Mouse (Mus musculus): Measurements from ENCODE around the gene Ncaph2. TPM values are rescaled to one million over a fixed set of nuclear protein-coding genes. Genes with fewer than 3 reads are reported as not detected.

The Ncaph2 gene
- polyA plus RNA-seq, 1 experiment from 2014 or later: 131 TPM

GRCm38 (mm10) chr15:89399716-89400115 is 44.2 kb downstream of the Ncaph2 start:
- WGBS: 57% methylated on average over 1 of the region's 1 CpGs
- Histone ChIP-seq H3K9me3 (no peaks in the 10 kb centered on the region), H3K4me2 (replicated peaks) (no peak overlapping the region), H3K27ac (no peak overlapping the region), H3K4me1 (replicated peaks) (no peaks in the 10 kb centered on the region), H3K27me3 (replicated peaks) (no peaks in the 10 kb centered on the region), H3K9ac (no peak overlapping the region), H3K4me3 (replicated peaks) (no peak overlapping the region), H3K36me3 (no peaks in the 10 kb centered on the region)
- ATAC-seq: 0 out of 2 replicates have a peak, but pooled peaks have one; percentile 35

GRCm38 (mm10) chr15:89402471-89402870 is 47.0 kb downstream of the Ncaph2 start:
- H3K36me3 ChIP-seq: no peaks in the 10 kb centered on the region
- 74% methylated on average over 1 of the region's 1 CpGs for WGBS

GRCm38 (mm10) chr15:89404831-89405623 is 49.5 kb downstream of the Ncaph2 start:
- Histone ChIP-seq H3K27me3 (replicated peaks) (no peaks in the 10 kb centered on the region), H3K4me1 (replicated peaks) (no peaks in the 10 kb centered on the region), H3K9ac (no peak overlapping the region), H3K4me2 (replicated peaks) (no peak overlapping the region), H3K9me3 (no peaks in the 10 kb centered on the region), H3K36me3 (no peaks in the 10 kb centered on the region), H3K4me3 (replicated peaks) (no peak overlapping the region), H3K27ac (no peak overlapping the region)
- ATAC-seq: no peak
- 81% methylated on average over 10 of the region's 10 CpGs for WGBS

More at GRCm38 (mm10) chr15:89402471-89402870, 47.0 kb downstream of the Ncaph2 start:
- Histone ChIP-seq H3K4me2 (replicated peaks) (no peak overlapping the region), H3K4me1 (replicated peaks) (no peaks in the 10 kb centered on the region), H3K27ac (no peak overlapping the region), H3K4me3 (replicated peaks) (no peak overlapping the region), H3K9me3 (no peaks in the 10 kb centered on the region), H3K9ac (no peak overlapping the region), H3K27me3 (replicated peaks) (no peaks in the 10 kb centered on the region)
- no peak for ATAC-seq

GRCm38 (mm10) chr15:89406691-89407090 is 51.2 kb downstream of the Ncaph2 start:
- no peak for ATAC-seq
- Histone ChIP-seq H3K4me2 (replicated peaks) (no peak overlapping the region), H3K4me1 (replicated peaks) (no peaks in the 10 kb centered on the region), H3K27ac (no peak overlapping the region), H3K27me3 (replicated peaks) (no peaks in the 10 kb centered on the region), H3K4me3 (replicated peaks) (no peak overlapping the region), H3K9ac (no peak overlapping the region), H3K9me3 (no peaks in the 10 kb centered on the region), H3K36me3 (no peaks in the 10 kb centered on the region)

GRCm38 (mm10) chr15:89410118-89410517 is 54.6 kb downstream of the Ncaph2 start, which contains the start of gene Syce3:
Gene Syce3 (minus strand): TSS chr15:89410503.
- 81% methylated on average over 24 of the region's 24 CpGs for WGBS
- Histone ChIP-seq H3K36me3 (no peaks in the 10 kb centered on the region), H3K4me2 (replicated peaks) (no peak within 1 kb of the TSS), H3K9me3 (no peaks in the 10 kb centered on the region), H3K27ac (no peak within 1 kb of the TSS), H3K9ac (no peak within 1 kb of the TSS), H3K27me3 (replicated peaks) (no peaks in the 10 kb centered on the region), H3K4me1 (replicated peaks) (no peaks in the 10 kb centered on the region), H3K4me3 (replicated peaks) (no peak within 1 kb of the TSS)
- ATAC-seq: no peak; the same call in 1 of the 2 replicates

GRCm38 (mm10) chr15:89415282-89415681 is 59.8 kb downstream of the Ncaph2 start:
- no peak overlapping the region for H3K9ac ChIP-seq
- no peak overlapping the region for H3K4me3 ChIP-seq (replicated peaks)
- H3K4me2 ChIP-seq (replicated peaks): no peak overlapping the region
- H3K4me1 ChIP-seq (replicated peaks): no peaks in the 10 kb centered on the region
- no peak overlapping the region for H3K27ac ChIP-seq
- H3K27me3 ChIP-seq (replicated peaks): no peaks in the 10 kb centered on the region
- no peaks in the 10 kb centered on the region for H3K36me3 ChIP-seq
- H3K9me3 ChIP-seq: no peaks in the 10 kb centered on the region
- no peak for ATAC-seq
- 86% methylated on average over 8 of the region's 8 CpGs for WGBS

- Histone ChIP-seq H3K4me2 (replicated peaks) (no peak overlapping the region), H3K9me3 (no peaks in the 10 kb centered on the region), H3K27ac (no peak overlapping the region), H3K27me3 (replicated peaks) (no peaks in the 10 kb centered on the region), H3K9ac (no peak overlapping the region), H3K4me3 (replicated peaks) (no peak overlapping the region), H3K4me1 (replicated peaks) (no peaks in the 10 kb centered on the region), H3K36me3 (peaks cover 7% of the 10 kb centered on the region; the same call in 1 of the 2 replicates)
- 93% methylated on average over 9 of the region's 9 CpGs for WGBS
- no peak for ATAC-seq
These were observed 66.4 kb downstream of the Ncaph2 start for GRCm38 (mm10) chr15:89421938-89422337.

Other genes starting within 250 kb of the Ncaph2 start
- gene Tubgcp6, start 232.6 kb upstream of the Ncaph2 start, polyA plus RNA-seq (2015; fragmentation: Nextera tagmentation; extraction: Ambion mirVana): 10.5 and 12.6 TPM in 2 replicates
- 20.3 and 20.8 TPM in 2 replicates for gene Hdac10, start 227.0 kb upstream of the Ncaph2 start, polyA plus RNA-seq (2015; fragmentation: Nextera tagmentation; extraction: Ambion mirVana)
- gene Mapk12, start 215.0 kb upstream of the Ncaph2 start, polyA plus RNA-seq (2015; fragmentation: Nextera tagmentation; extraction: Ambion mirVana): 3.6 and 4.2 TPM in 2 replicates
- gene Mapk11, start 206.1 kb upstream of the Ncaph2 start, polyA plus RNA-seq (2015; fragmentation: Nextera tagmentation; extraction: Ambion mirVana): 5.8 and 6.0 TPM in 2 replicates
- gene Plxnb2, start 174.9 kb upstream of the Ncaph2 start, polyA plus RNA-seq (2015; fragmentation: Nextera tagmentation; extraction: Ambion mirVana): 107 and 118 TPM in 2 replicates
- gene Dennd6b, start 159.2 kb upstream of the Ncaph2 start, polyA plus RNA-seq (2015; fragmentation: Nextera tagmentation; extraction: Ambion mirVana): 12.1 and 13.1 TPM in 2 replicates
- gene Ppp6r2, start 144.2 kb upstream of the Ncaph2 start, polyA plus RNA-seq (2015; fragmentation: Nextera tagmentation; extraction: Ambion mirVana): 21.6 and 23.9 TPM in 2 replicates
- 35.1 and 38.8 TPM in 2 replicates for gene Sbf1, start 40.4 kb upstream of the Ncaph2 start, polyA plus RNA-seq (2015; fragmentation: Nextera tagmentation; extraction: Ambion mirVana)
- gene Adm2, start 33.0 kb upstream of the Ncaph2 start, polyA plus RNA-seq (2015; fragmentation: Nextera tagmentation; extraction: Ambion mirVana): 1.4 and 1.5 TPM in 2 replicates
- 0.32 and 0.36 TPM in 2 replicates for gene Miox, start 21.3 kb upstream of the Ncaph2 start, polyA plus RNA-seq (2015; fragmentation: Nextera tagmentation; extraction: Ambion mirVana)
- 55.2 and 58.0 TPM in 2 replicates for gene Lmf2, start 60 bp upstream of the Ncaph2 start, polyA plus RNA-seq (2015; fragmentation: Nextera tagmentation; extraction: Ambion mirVana)
- 10.4 and 12.8 TPM in 2 replicates for gene Sco2, start 18.1 kb downstream of the Ncaph2 start, polyA plus RNA-seq (2015; fragmentation: Nextera tagmentation; extraction: Ambion mirVana)
- 1.4 and 1.5 TPM in 2 replicates for gene Tymp, start 21.3 kb downstream of the Ncaph2 start, polyA plus RNA-seq (2015; fragmentation: Nextera tagmentation; extraction: Ambion mirVana)
- gene Odf3b, start 23.6 kb downstream of the Ncaph2 start, polyA plus RNA-seq (2015; fragmentation: Nextera tagmentation; extraction: Ambion mirVana): 0.37 and 0.67 TPM in 2 replicates
- gene Klhdc7b, start 29.2 kb downstream of the Ncaph2 start, polyA plus RNA-seq (2015; fragmentation: Nextera tagmentation; extraction: Ambion mirVana): not detected in 2 replicates
- 0.72 TPM in 1 of 2 replicates, not detected in the other for gene Syce3, start 54.8 kb downstream of the Ncaph2 start, polyA plus RNA-seq (2015; fragmentation: Nextera tagmentation; extraction: Ambion mirVana)
- 0.47 and 0.69 TPM in 2 replicates for gene Cpt1b, start 70.1 kb downstream of the Ncaph2 start, polyA plus RNA-seq (2015; fragmentation: Nextera tagmentation; extraction: Ambion mirVana)
- gene C730034F03Rik, start 73.9 kb downstream of the Ncaph2 start, polyA plus RNA-seq (2015; fragmentation: Nextera tagmentation; extraction: Ambion mirVana): 2.5 and 2.8 TPM in 2 replicates
- not detected in 2 replicates for gene Gm44502, start 74.0 kb downstream of the Ncaph2 start, polyA plus RNA-seq (2015; fragmentation: Nextera tagmentation; extraction: Ambion mirVana)
- 52.6 and 61.8 TPM in 2 replicates for gene Chkb, start 74.2 kb downstream of the Ncaph2 start, polyA plus RNA-seq (2015; fragmentation: Nextera tagmentation; extraction: Ambion mirVana)
- gene Mapk8ip2, start 98.2 kb downstream of the Ncaph2 start, polyA plus RNA-seq (2015; fragmentation: Nextera tagmentation; extraction: Ambion mirVana): 4.1 and 4.5 TPM in 2 replicates
- 22.5 and 26.0 TPM in 2 replicates for gene Arsa, start 121.7 kb downstream of the Ncaph2 start, polyA plus RNA-seq (2015; fragmentation: Nextera tagmentation; extraction: Ambion mirVana)
- gene Shank3, start 143.9 kb downstream of the Ncaph2 start, polyA plus RNA-seq (2015; fragmentation: Nextera tagmentation; extraction: Ambion mirVana): 1.2 and 1.3 TPM in 2 replicates
- gene Acr, start 212.6 kb downstream of the Ncaph2 start, polyA plus RNA-seq (2015; fragmentation: Nextera tagmentation; extraction: Ambion mirVana): not detected in 2 replicates
- gene Rabl2, start 236.2 kb downstream of the Ncaph2 start, polyA plus RNA-seq (2015; fragmentation: Nextera tagmentation; extraction: Ambion mirVana): 29.9 and 30.7 TPM in 2 replicates

Measured in intestine, embryonic 15.5 days (tissue).